Mouse (Mus musculus) bone marrow macrophage, adult 2 months (primary cell): ENCODE results near the gene She.

ENCODE experiments used
- CTCF ChIP-seq: IDR thresholded peaks from 2 replicates; pipeline ENCODE4 v1.5.1; 2012; ENCODE audit warnings: low read depth, mild to moderate bottlenecking, low read length, moderate library complexity
- POLR2A ChIP-seq: IDR thresholded peaks from 2 replicates; pipeline ENCODE4 v1.6.1; 2012; ENCODE audit warnings: mild to moderate bottlenecking, low read depth, low read length, borderline replicate concordance

- no peak for TF ChIP-seq POLR2A
- no peak for TF ChIP-seq CTCF
These were observed 23.3 kb upstream of the She start for GRCm38 (mm10) chr3:89807881-89808280.
